Mouse (Mus musculus): ENCODE data around the gene Olfr323.

DNA sequence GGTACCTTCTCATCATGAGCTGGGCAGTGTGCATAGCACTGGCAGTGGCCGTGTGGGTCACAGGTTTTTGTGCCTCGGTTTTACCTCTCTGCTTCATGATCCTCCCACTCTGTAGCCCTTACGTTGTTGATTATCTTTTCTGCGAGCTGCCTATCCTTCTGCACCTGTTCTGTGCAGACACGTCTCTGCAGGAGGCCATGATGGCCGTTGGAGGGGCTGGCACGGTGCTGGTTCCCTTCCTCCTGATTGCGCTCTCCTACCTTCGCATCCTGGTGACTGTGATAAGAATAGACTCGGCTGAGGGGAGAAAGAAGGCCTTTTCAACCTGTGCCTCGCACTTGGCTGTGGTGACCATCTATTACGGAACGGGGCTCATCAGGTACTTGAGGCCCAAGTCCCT is 32.5 kb downstream of the Olfr323 start:
- TF ChIP-seq CTCF (IDR thresholded peaks at IDR 0.05; ENCODE audit: low read depth, low read length), result no peak
- TF ChIP-seq TAL1 (conservative IDR thresholded peaks at IDR 0.05; ENCODE audit: low read depth, low read length), result no peak
- no peak for TF ChIP-seq GATA1 (IDR thresholded peaks at IDR 0.05; ENCODE audit: borderline replicate concordance, low read length)
- TF ChIP-seq POLR2AphosphoS5 (IDR thresholded peaks at IDR 0.05; ENCODE audit: insufficient replicate concordance, low read depth, low read length), result no peak

All from G1E (cell line).